Mouse (Mus musculus): ENCODE measurements around the gene Lap3. TPM values are rescaled to one million over a fixed set of nuclear protein-coding genes. Genes with fewer than 3 reads are reported as not detected.

Lap3 gene
- polyA plus RNA-seq, 1 experiment: 73.4 TPM

- peaks cover 2% of the 10 kb centered on the region for H3K4me1 ChIP-seq (ENCODE audit: control insufficient read depth, insufficient read depth, low read length)
- TF ChIP-seq CTCF (IDR thresholded peaks at IDR 0.05; ENCODE audit: borderline replicate concordance, insufficient read depth, low read length): no peak
- no peak for TF ChIP-seq POLR2A (IDR thresholded peaks at IDR 0.05; ENCODE audit: low read depth, low read length)
- no peak overlapping the region for H3K27ac ChIP-seq (ENCODE audit: insufficient read depth, low read length)
- H3K4me3 ChIP-seq (ENCODE audit: insufficient read depth, low read length): peak overlapping the region; percentile 90
Measured at GRCm38 (mm10) chr5:45494093-45494755, 1.1 kb downstream of the Lap3 start.

- TF ChIP-seq POLR2A (IDR thresholded peaks at IDR 0.05; ENCODE audit: low read depth, low read length) (no peak), CTCF (IDR thresholded peaks at IDR 0.05; ENCODE audit: borderline replicate concordance, insufficient read depth, low read length) (no peak)
- Histone ChIP-seq H3K4me3 (ENCODE audit: insufficient read depth, low read length) (no peak overlapping the region), H3K27ac (ENCODE audit: insufficient read depth, low read length) (no peak overlapping the region), H3K4me1 (ENCODE audit: control insufficient read depth, insufficient read depth, low read length) (peaks cover 2% of the 10 kb centered on the region)
Measured at GRCm38 (mm10) chr5:45495429-45495975, 2.3 kb downstream of the Lap3 start.

GRCm38 (mm10) chr5:45496042-45496441 lies 2.9 kb downstream of the Lap3 start:
- TF ChIP-seq POLR2A (IDR thresholded peaks at IDR 0.05; ENCODE audit: low read depth, low read length): no peak
- TF ChIP-seq CTCF (IDR thresholded peaks at IDR 0.05; ENCODE audit: borderline replicate concordance, insufficient read depth, low read length): no peak
- Histone ChIP-seq H3K4me3 (ENCODE audit: insufficient read depth, low read length) (no peak overlapping the region), H3K27ac (ENCODE audit: insufficient read depth, low read length) (no peak overlapping the region)

GRCm38 (mm10) chr5:45496479-45496878 lies 3.3 kb downstream of the Lap3 start:
- no peak overlapping the region for H3K27ac ChIP-seq (ENCODE audit: insufficient read depth, low read length)
- peaks cover 2% of the 10 kb centered on the region for H3K4me1 ChIP-seq (ENCODE audit: control insufficient read depth, insufficient read depth, low read length)
- no peak for TF ChIP-seq CTCF (IDR thresholded peaks at IDR 0.05; ENCODE audit: borderline replicate concordance, insufficient read depth, low read length)
- no peak for TF ChIP-seq POLR2A (IDR thresholded peaks at IDR 0.05; ENCODE audit: low read depth, low read length)
- H3K4me3 ChIP-seq (ENCODE audit: insufficient read depth, low read length): no peak overlapping the region

More at GRCm38 (mm10) chr5:45496042-45496441, 2.9 kb downstream of the Lap3 start:
- H3K4me1 ChIP-seq (ENCODE audit: control insufficient read depth, insufficient read depth, low read length): peaks cover 2% of the 10 kb centered on the region

- H3K4me1 ChIP-seq (ENCODE audit: control insufficient read depth, insufficient read depth, low read length): peaks cover 2% of the 10 kb centered on the region
- H3K27ac ChIP-seq (ENCODE audit: insufficient read depth, low read length): no peak overlapping the region
- TF ChIP-seq POLR2A (IDR thresholded peaks at IDR 0.05; ENCODE audit: low read depth, low read length) (no peak), CTCF (IDR thresholded peaks at IDR 0.05; ENCODE audit: borderline replicate concordance, insufficient read depth, low read length) (no peak)
- no peak overlapping the region for H3K4me3 ChIP-seq (ENCODE audit: insufficient read depth, low read length)
Measured at GRCm38 (mm10) chr5:45496930-45497550, 3.9 kb downstream of the Lap3 start.

GRCm38 (mm10) chr5:45497564-45497963 lies 4.4 kb downstream of the Lap3 start:
- TF ChIP-seq POLR2A (IDR thresholded peaks at IDR 0.05; ENCODE audit: low read depth, low read length) (no peak), CTCF (IDR thresholded peaks at IDR 0.05; ENCODE audit: borderline replicate concordance, insufficient read depth, low read length) (no peak)
- Histone ChIP-seq H3K27ac (ENCODE audit: insufficient read depth, low read length) (no peak overlapping the region), H3K4me1 (ENCODE audit: control insufficient read depth, insufficient read depth, low read length) (peaks cover 2% of the 10 kb centered on the region), H3K4me3 (ENCODE audit: insufficient read depth, low read length) (no peak overlapping the region)

- TF ChIP-seq POLR2A (IDR thresholded peaks at IDR 0.05; ENCODE audit: low read depth, low read length) (no peak), CTCF (IDR thresholded peaks at IDR 0.05; ENCODE audit: borderline replicate concordance, insufficient read depth, low read length) (no peak)
- Histone ChIP-seq H3K4me1 (ENCODE audit: control insufficient read depth, insufficient read depth, low read length) (no peaks in the 10 kb centered on the region), H3K27ac (ENCODE audit: insufficient read depth, low read length) (no peak overlapping the region), H3K4me3 (ENCODE audit: insufficient read depth, low read length) (no peak overlapping the region)
Measured at GRCm38 (mm10) chr5:45510071-45510470, 16.9 kb downstream of the Lap3 start.

- Histone ChIP-seq H3K27ac (ENCODE audit: insufficient read depth, low read length) (no peak overlapping the region), H3K4me3 (ENCODE audit: insufficient read depth, low read length) (no peak overlapping the region), H3K4me1 (ENCODE audit: control insufficient read depth, insufficient read depth, low read length) (no peaks in the 10 kb centered on the region)
- TF ChIP-seq POLR2A (IDR thresholded peaks at IDR 0.05; ENCODE audit: low read depth, low read length): no peak
- TF ChIP-seq CTCF (IDR thresholded peaks at IDR 0.05; ENCODE audit: borderline replicate concordance, insufficient read depth, low read length): no peak
Measured at GRCm38 (mm10) chr5:45512908-45513307, 19.7 kb downstream of the Lap3 start.

- no peaks in the 10 kb centered on the region for H3K4me1 ChIP-seq (ENCODE audit: control insufficient read depth, insufficient read depth, low read length)
- no peak overlapping the region for H3K4me3 ChIP-seq (ENCODE audit: insufficient read depth, low read length)
- no peak overlapping the region for H3K27ac ChIP-seq (ENCODE audit: insufficient read depth, low read length)
- no peak for TF ChIP-seq CTCF (IDR thresholded peaks at IDR 0.05; ENCODE audit: borderline replicate concordance, insufficient read depth, low read length)
- TF ChIP-seq POLR2A (IDR thresholded peaks at IDR 0.05; ENCODE audit: low read depth, low read length): no peak
Measured at GRCm38 (mm10) chr5:45513511-45513910, 20.3 kb downstream of the Lap3 start.

GRCm38 (mm10) chr5:45514599-45514998 lies 21.4 kb downstream of the Lap3 start:
- TF ChIP-seq POLR2A (IDR thresholded peaks at IDR 0.05; ENCODE audit: low read depth, low read length): no peak
- no peak for TF ChIP-seq CTCF (IDR thresholded peaks at IDR 0.05; ENCODE audit: borderline replicate concordance, insufficient read depth, low read length)
- H3K4me1 ChIP-seq (ENCODE audit: control insufficient read depth, insufficient read depth, low read length): no peaks in the 10 kb centered on the region
- no peak overlapping the region for H3K4me3 ChIP-seq (ENCODE audit: insufficient read depth, low read length)
- H3K27ac ChIP-seq (ENCODE audit: insufficient read depth, low read length): no peak overlapping the region
